Mouse (Mus musculus): ENCODE measurements around the gene Slc22a3. TPM values are rescaled to one million over a fixed set of nuclear protein-coding genes. Genes with fewer than 3 reads are reported as not detected.
A peak's percentile ranks its signal among the peaks of the same experiment; 100 is the strongest.

The Slc22a3 gene
- polyA plus RNA-seq, 1 experiment from 2014 or later: 0.16 TPM

DNA sequence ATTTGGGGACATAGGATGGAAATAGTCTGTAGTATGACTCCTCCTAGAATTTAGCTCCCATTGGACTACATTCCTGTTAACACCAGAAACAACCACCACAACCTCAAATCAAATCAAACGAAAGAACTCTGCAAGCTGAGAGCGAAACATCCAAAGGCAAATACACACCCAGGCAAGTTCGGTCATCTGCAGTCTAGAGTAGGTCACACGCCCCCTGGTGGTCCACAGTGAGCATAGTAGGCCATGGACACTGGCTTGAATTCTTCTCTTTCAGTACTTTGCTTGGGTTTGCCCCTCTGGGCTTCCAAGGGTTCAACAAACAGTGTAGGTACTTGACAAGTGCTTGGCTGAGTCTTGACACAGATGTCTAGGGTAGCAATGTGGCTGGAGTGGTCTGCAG is 135.5 kb downstream of the Slc22a3 start:
- ATAC-seq (ENCODE audit: insufficient number of reproducible peaks, insufficient read depth, low FRiP score, low TSS enrichment, low read depth): no peak
- no peaks in the 10 kb centered on the region for H3K9me3 ChIP-seq

DNA sequence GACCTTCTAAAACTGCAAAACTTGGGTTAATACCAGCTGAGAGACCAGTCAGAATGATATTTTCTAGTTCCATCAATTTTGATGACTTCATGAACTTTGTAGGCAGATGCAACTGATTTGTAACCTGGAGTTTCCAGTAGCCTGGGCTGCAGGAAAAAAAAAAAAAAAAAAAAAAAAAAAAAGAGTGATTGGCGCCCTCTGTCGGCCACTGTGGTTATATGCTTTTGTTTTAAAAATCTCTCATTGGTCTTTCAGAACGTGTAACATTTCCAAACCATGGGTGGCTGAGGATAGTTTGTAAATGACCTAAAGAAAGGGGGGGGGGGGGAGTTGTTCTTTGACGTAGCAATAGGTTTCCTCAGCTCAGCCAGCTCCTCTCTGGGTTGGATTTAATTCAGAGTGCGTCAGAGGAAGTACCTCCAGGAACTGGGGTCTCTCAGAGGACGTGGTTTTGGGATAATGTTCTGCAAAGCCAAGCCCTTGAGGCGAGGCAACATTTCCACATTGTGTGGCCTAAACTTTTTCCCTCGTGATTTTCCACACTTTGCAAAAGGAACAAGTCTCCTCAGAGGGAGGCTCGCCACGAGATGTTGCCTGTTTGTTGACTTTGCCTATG is 136.1 kb downstream of the Slc22a3 start:
- Histone ChIP-seq H3K4me1 (replicated peaks) (peaks cover 5% of the 10 kb centered on the region; the same call in 1 of the 2 replicates), H3K4me3 (replicated peaks) (no peak overlapping the region), H3K27me3 (no peaks in the 10 kb centered on the region), H3K9me3 (no peaks in the 10 kb centered on the region), H3K36me3 (no peaks in the 10 kb centered on the region), H3K9ac (replicated peaks) (no peak overlapping the region), H3K27ac (no peak overlapping the region), H3K4me2 (no peak overlapping the region)
- ATAC-seq (ENCODE audit: insufficient number of reproducible peaks, insufficient read depth, low FRiP score, low TSS enrichment, low read depth): no peak
- 36% methylated on average over 10 of the region's 10 CpGs for WGBS

More for the DNA sequence above, 135.5 kb downstream of the Slc22a3 start:
- Histone ChIP-seq H3K27ac (no peak overlapping the region), H3K9ac (replicated peaks) (no peak overlapping the region), H3K36me3 (no peaks in the 10 kb centered on the region), H3K4me2 (no peak overlapping the region), H3K4me3 (replicated peaks) (no peak overlapping the region), H3K27me3 (no peaks in the 10 kb centered on the region), H3K4me1 (replicated peaks) (peaks cover 5% of the 10 kb centered on the region; the same call in 1 of the 2 replicates)
- WGBS: 25% methylated on average over 4 of the region's 4 CpGs

DNA sequence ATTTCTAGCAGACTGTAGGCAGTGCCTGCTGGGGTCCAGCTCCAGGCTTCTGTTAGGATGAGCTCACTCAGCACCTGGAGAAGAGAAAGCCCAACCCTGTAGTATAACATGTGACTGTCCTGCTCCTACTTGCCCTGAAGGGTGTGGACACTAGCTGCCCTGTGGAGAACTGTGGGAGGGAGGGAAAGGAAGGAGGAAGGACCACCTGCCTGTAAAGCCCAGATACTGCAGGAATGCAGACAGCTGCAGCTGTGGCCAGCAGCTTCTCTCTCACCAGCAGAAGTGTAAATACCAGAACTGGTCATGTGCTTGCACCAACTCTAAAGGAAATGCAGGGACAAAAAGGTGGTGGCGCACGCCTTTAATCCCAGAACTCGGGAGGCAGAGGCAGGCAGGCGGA is 137.2 kb downstream of the Slc22a3 start:
- Histone ChIP-seq H3K27me3 (no peaks in the 10 kb centered on the region), H3K4me2 (no peak overlapping the region)

DNA sequence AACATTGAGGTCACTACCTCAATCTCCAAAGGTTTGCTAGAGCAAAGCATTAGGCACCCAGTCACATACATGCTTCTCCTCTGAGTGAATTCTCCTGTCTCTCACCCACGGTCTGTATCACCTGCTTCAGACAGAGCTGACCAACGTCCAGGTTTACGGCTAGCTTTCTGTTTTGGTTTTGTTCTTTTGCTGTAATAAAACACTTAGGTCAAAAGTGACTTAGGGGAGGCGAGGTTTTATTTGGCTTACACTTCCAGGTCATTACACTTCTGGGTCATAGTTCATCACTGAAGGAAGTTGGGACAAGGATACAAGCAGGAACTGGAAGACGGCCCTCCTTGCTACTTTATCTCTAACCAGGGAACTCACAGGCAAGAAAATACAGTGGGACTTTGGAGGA is 138.1 kb downstream of the Slc22a3 start:
- no peak overlapping the region for H3K4me2 ChIP-seq
- H3K4me3 ChIP-seq (replicated peaks): no peak overlapping the region
- no peaks in the 10 kb centered on the region for H3K36me3 ChIP-seq
- H3K4me1 ChIP-seq (replicated peaks): peaks cover 5% of the 10 kb centered on the region; the same call in 1 of the 2 replicates
- WGBS: 46% methylated on average over 5 of the region's 5 CpGs
- ATAC-seq (ENCODE audit: insufficient number of reproducible peaks, insufficient read depth, low FRiP score, low TSS enrichment, low read depth): no peak
- no peaks in the 10 kb centered on the region for H3K9me3 ChIP-seq
- H3K9ac ChIP-seq (replicated peaks): no peak overlapping the region
- H3K27me3 ChIP-seq: no peaks in the 10 kb centered on the region
- H3K27ac ChIP-seq: no peak overlapping the region

More for the DNA sequence above, 137.2 kb downstream of the Slc22a3 start:
- Histone ChIP-seq H3K9ac (replicated peaks) (no peak overlapping the region), H3K9me3 (no peaks in the 10 kb centered on the region), H3K36me3 (no peaks in the 10 kb centered on the region), H3K4me3 (replicated peaks) (no peak overlapping the region), H3K27ac (no peak overlapping the region), H3K4me1 (replicated peaks) (peaks cover 5% of the 10 kb centered on the region; the same call in 1 of the 2 replicates)
- 71% methylated on average over 4 of the region's 4 CpGs for WGBS
- peak; percentile 16; the same call in 1 of the 2 replicates for ATAC-seq (ENCODE audit: insufficient number of reproducible peaks, insufficient read depth, low FRiP score, low TSS enrichment, low read depth)

Other genes with a start within 250 kb of the Slc22a3 start
- gene Map3k4, start 188.9 kb downstream of the Slc22a3 start, polyA plus RNA-seq (2016; fragmentation: Nextera tagmentation; extraction: Ambion mirVana): 56.1 and 63.0 TPM in 2 replicates
- gene Plg, start 129.1 kb downstream of the Slc22a3 start, polyA plus RNA-seq (2016; fragmentation: Nextera tagmentation; extraction: Ambion mirVana): 0.10 TPM in 1 of 2 replicates, not detected in the other
- not detected in 2 replicates for gene Slc22a2, start 76.4 kb upstream of the Slc22a3 start, polyA plus RNA-seq (2016; fragmentation: Nextera tagmentation; extraction: Ambion mirVana)
- gene Slc22a1, start 168.1 kb upstream of the Slc22a3 start, polyA plus RNA-seq (2016; fragmentation: Nextera tagmentation; extraction: Ambion mirVana): not detected in 2 replicates

Measured in limb, embryonic 12.5 days (tissue).